Mouse (Mus musculus): ENCODE data around the gene Zfp804a.

Gene Zfp804a

DNA sequence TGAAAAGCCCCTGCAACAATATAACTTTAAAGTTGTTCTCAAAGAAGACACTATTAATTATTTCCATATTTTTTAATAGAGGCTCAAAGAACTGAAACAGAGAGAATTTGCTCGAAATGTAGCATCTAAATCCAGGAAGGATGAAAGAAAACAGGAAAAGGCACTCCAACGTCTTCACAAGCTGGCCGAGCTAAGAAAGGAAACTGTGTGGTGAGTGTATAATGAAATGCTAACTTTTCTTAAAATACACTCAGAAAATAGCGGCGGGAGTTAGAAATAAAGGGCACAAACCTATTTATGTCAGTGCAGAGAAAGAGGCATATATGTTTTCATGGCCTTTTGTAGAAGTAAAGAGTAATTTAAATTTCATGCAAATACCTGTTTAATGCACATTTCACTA is 200.4 kb downstream of the Zfp804a start:
- no peak for DNase-seq (ENCODE audit: low read depth)

DNA sequence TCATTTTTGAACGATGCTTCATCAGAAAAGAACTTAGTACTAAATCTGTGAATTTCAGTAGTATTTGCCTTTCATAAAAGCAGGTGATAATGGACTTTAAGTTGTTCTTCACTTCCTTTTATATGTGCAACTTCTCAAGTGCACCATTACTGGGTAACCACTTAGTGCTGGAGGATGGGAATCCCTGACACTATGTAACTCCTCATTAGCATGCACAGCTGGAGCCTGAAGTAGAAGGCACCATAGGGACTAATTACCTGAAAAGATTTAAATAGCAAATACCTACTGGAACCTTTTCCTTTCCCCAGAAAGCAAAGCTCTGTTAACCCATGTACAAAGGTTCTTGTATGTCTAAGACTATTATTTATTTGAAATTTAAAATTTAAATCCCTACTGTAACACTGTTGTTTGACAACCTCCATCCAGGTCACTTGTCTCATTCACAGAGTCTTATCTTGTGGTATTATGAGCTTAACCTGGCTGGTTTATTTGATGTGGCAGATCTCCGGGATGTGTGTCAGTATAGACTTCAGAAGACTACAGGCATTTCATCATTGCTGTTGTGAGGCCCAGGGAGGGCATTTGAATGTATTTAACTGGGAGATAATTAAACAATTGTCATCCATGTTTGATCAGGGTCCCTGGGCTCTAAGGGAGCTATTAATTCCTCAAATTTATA is 229.7 kb downstream of the Zfp804a start:
- no peak for DNase-seq (ENCODE audit: low read depth)

DNA sequence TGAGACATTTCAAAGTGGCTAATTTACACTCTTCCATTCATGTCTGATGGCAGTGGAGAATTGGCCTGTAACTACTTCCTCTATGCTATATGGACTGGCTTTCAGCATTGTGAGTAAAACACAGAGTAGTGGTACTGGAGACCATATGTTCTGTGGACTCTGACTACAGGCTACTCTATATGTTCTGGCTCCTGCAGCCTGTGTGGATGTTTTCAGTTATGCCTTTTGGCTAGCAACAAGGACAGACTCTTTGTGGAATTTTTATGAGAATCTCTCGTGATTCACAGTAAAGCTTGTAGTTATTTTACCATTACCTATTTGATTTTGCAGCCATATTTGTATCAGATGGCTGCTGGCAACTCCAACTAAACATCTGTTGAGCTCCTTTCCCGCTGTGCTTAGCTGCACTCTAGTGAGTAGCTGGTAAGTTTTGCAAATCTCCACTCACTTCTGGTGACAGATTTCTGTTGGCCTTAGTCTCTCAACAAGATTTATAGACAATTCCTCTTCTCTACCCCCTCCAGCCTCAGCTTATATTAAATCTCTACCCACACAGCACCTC is 242.0 kb downstream of the Zfp804a start:
- no peak for DNase-seq (ENCODE audit: low read depth)
